Mouse (Mus musculus): ENCODE measurements around the gene Pou4f1. TPM values are rescaled to one million over a fixed set of nuclear protein-coding genes. Genes with fewer than 3 reads are reported as not detected.
"Not testable (repeated sequence)": the region's sequence is repeated elsewhere in the genome, so short reads cannot be mapped to it uniquely, and the experiment has no call there.

Pou4f1 gene
- under 1 TPM; 0.15 to 0.36 TPM for total RNA-seq (2021)
- long read RNA-seq, experiment 1: 0 reads
- long read RNA-seq, experiment 2: 0 reads

- peak; percentile 77 for DNase-seq
Observed at GRCm38 (mm10) chr14:104467966-104468622, at the start of gene Pou4f1. Gene Pou4f1, minus strand, starts transcription at chr14:104467999.

GRCm38 (mm10) chr14:104511664-104512063 lies 43.9 kb upstream of the Pou4f1 start:
- DNase-seq: no peak

GRCm38 (mm10) chr14:104502761-104503160 lies 35.0 kb upstream of the Pou4f1 start:
- not testable (repeated sequence) for DNase-seq

- DNase-seq: no peak
Observed at GRCm38 (mm10) chr14:104479751-104480150, 12.0 kb upstream of the Pou4f1 start.

- no peak for DNase-seq
Observed at GRCm38 (mm10) chr14:104478593-104478992, 10.8 kb upstream of the Pou4f1 start.

GRCm38 (mm10) chr14:104477616-104478015 lies 9.8 kb upstream of the Pou4f1 start:
- DNase-seq: no peak

GRCm38 (mm10) chr14:104475438-104475837 lies 7.6 kb upstream of the Pou4f1 start:
- no peak for DNase-seq

- no peak for DNase-seq
Observed at GRCm38 (mm10) chr14:104468623-104468970, 798 bp upstream of the Pou4f1 start.

GRCm38 (mm10) chr14:104467133-104467965 lies 450 bp downstream of the Pou4f1 start:
- DNase-seq: peak; percentile 43

- no peak for DNase-seq
Observed at GRCm38 (mm10) chr14:104466557-104466956, 1.2 kb downstream of the Pou4f1 start.

- peak; percentile 19 for DNase-seq
Observed at GRCm38 (mm10) chr14:104465483-104466235, 2.1 kb downstream of the Pou4f1 start.

GRCm38 (mm10) chr14:104464841-104465240 lies 3.0 kb downstream of the Pou4f1 start:
- no peak for DNase-seq

- no peak for DNase-seq
Observed at GRCm38 (mm10) chr14:104463631-104464250, 4.1 kb downstream of the Pou4f1 start.

- DNase-seq: no peak
Observed at GRCm38 (mm10) chr14:104461286-104462240, 6.2 kb downstream of the Pou4f1 start.

GRCm38 (mm10) chr14:104460325-104461285 lies 7.2 kb downstream of the Pou4f1 start:
- no peak for DNase-seq

- DNase-seq: no peak
Observed at GRCm38 (mm10) chr14:104459513-104460111, 8.2 kb downstream of the Pou4f1 start.

- DNase-seq: no peak
Observed at GRCm38 (mm10) chr14:104458728-104459512, 8.9 kb downstream of the Pou4f1 start.

- no peak for DNase-seq
Observed at GRCm38 (mm10) chr14:104457966-104458710, 9.7 kb downstream of the Pou4f1 start.
